Mouse (Mus musculus) natural killer cell, adult 2 months (primary cell): ENCODE data around the gene Tle6.

ENCODE experiments used
- DNase-seq, 2 experiments: peaks; one replicate each; pipeline ENCODE4 v3.0.0; 2022; ENCODE audit warnings: low spot score in 2 of 2

The Tle6 gene

DNA sequence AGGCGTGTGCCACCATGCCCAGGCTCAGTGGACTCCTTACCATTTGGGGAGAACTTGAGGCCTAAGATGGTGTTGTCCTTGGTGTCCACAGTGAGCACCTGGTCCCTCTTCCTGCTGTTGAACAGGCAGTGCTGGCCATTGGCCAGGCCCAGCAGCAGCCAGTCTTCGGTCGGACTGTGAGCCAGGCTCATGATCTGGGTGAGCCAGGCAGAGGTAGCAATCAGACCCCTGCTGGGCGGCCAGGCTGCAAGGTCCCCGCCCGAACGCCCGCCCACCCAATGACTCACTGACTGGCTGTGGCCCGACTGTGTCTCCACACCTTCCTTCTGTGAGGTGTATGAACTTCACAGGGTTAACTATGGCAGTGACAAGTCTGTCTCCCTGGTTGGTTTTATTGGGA lies 9.0 kb downstream of the Tle6 start:
- no peak for DNase-seq

- DNase-seq: no peak
Observed at GRCm38 (mm10) chr10:81588739-81589138, 12.1 kb downstream of the Tle6 start.

DNA sequence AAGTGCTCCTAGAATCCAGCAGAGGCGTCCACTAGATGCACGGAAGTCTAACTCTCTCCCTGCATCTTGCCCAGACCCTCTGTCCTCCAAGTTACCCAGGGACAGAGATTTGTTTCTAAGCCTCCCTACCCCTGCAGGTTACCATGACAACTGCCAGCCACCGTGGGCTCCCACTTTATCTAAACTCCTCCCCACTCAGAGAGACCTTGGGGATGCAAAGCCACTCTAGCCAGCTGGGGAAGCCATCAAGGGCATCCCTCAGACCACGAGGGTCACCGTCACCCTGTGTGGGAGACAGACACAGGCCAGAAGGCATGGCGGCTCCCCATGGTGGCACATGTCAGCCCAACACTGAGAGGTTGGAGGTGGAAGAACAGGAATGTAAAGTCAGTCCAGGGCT lies 17.5 kb downstream of the Tle6 start:
- DNase-seq: no peak

- DNase-seq: peak; percentile 56 to 57
Observed at GRCm38 (mm10) chr10:81580441-81581070, 20.3 kb downstream of the Tle6 start.

- peak in 1 of 2 experiments; percentile 25 for DNase-seq
Observed at GRCm38 (mm10) chr10:81579967-81580366, 20.9 kb downstream of the Tle6 start.

DNA sequence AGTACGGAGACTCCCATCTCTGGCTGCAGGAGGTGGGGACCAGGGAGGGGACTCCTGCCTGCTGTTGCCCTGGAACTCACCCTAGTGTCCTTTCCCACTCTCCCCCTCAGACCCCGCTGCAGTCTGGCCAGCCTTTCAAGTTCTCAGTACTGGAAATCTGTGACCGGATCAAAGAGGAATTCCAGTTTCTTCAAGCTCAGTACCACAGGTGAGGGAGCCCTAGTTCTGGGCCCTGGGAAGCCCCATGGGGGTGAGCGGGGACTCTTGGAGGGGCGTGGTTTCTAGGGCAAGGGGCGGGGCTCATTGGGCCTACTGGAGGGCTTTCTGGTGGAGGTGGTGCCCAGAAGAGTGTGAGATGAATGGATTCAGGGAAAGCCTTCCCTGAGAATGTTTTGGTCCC lies 25.2 kb downstream of the Tle6 start:
- DNase-seq: no peak

DNA sequence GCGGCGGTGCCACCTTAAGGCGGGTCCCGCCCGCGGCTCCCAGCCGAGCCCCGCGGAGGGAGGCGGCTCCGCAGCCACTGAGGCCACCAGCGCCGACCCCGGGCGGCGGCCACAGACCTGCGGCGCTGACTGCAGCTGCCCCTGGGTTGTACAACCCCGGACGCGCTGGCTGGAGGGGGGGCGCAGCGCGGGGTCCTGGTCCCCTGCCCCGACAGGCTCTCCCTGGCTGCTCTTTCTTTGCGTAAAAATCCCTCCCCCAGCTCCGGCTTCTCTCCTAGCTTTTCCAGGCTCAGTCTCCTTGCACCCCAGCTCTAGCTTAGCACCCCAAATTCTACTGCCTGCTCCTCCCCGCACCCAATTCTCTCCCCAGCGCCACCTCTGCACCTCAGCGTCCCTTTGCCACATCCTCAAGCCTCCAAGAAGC lies 25.7 kb downstream of the Tle6 start:
- DNase-seq: no peak

DNA sequence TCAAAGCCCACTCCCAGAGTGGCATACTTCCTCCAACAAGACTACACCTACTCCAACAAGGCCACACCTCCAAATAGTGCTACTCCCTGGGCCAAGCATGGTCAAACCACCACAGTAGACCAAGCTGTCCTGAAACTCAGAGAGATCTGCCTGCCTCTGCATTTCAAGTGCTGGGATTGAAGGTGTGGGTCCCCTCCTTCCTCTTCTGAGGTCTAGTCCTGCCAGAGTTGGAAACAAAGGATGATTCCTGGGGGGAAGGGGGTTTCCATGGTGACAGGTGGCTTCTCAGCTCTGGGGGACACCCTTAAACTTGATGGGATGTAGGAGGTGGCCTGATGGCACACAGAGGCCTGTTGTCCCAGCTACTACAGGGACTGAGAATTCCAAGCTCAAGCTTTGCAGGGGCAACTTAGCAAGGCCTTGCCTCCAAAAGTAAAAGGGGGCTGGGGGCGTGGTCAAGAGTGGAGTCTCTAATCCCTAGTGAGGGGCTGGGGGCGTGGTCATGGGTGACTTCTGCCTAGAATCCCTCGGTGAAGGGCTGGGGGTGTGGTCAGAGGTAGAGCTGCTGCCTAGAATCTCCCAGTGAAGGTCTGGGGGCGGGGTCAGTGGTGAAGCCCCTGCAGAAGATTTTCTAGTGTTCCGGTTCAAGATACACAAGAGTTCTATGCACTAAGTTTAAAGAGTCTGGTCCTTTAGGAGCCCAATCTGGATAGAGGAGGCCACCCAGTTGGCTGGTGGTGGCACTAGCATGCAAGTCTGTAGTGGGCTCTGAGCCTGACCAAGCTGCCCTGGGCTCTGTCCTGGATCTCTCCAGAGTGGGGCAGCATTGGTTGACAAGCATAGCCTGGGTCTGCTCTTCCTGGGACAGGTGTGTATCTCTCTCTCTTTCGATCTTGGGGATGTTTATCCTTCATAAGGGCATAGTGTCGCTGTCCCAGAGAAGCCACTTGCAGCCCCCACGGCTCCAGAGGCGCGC lies 26.5 kb downstream of the Tle6 start, which contains the start of gene Tle2:
TSS of gene Tle2 (plus strand) at position 481 of the 976 bp plus-strand sequence.
- no peak for DNase-seq

DNA sequence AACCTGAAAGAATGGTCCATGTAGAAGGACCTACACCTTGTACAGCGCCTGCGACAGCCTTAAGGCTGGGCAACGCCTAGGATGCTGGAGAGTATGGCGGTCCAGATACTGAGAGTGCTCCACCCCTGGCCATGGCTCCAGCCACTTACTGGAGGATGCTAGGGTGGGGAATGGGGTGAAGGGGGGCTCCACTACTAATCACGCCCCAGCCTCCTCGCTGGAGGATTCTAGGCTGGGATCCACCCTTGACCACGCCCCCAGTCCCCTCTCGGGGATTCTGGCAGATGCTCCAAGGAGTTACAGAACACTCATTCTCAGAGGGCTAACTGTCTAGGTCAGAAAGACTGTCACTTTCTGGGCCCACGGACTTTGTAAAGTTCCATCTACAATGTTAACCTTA lies 27.9 kb downstream of the Tle6 start:
- DNase-seq: no peak

- no peak for DNase-seq
Observed at GRCm38 (mm10) chr10:81572133-81572671, 28.7 kb downstream of the Tle6 start.

- DNase-seq: peak; percentile 64 to 91
Observed at GRCm38 (mm10) chr10:81571501-81571876, 29.4 kb downstream of the Tle6 start.

GRCm38 (mm10) chr10:81570831-81571500 lies 29.9 kb downstream of the Tle6 start:
- peak; percentile 26 to 69 for DNase-seq

DNA sequence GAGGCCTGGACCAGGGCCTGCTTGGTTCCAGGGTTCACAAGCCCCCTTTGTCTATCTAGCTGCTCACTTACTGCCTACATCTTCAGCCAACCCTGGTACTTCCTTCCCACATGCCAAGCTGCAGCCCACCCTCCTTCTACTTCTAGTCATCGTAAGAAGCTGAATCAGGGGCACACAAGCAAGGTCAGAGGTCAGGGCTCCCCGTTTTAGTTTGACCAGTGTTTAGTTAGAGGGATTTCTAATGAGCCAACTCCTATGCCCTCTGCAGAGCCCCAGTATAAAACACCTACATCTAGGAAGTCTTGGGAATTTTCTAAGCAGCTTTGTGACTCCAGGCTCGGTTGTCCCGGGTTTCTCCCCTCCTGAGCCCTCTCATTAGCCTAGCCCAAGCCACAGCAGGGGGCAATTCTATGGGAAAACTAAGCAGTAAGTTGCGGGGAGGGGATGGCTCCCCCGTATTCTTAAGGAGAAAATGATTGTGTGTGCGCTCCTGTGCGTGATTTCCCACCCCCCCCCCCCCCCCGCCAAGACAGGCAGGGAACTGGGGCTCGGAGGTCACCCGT lies 30.6 kb downstream of the Tle6 start:
- no peak for DNase-seq

GRCm38 (mm10) chr10:81569507-81570237 lies 31.2 kb downstream of the Tle6 start:
- DNase-seq: no peak

DNA sequence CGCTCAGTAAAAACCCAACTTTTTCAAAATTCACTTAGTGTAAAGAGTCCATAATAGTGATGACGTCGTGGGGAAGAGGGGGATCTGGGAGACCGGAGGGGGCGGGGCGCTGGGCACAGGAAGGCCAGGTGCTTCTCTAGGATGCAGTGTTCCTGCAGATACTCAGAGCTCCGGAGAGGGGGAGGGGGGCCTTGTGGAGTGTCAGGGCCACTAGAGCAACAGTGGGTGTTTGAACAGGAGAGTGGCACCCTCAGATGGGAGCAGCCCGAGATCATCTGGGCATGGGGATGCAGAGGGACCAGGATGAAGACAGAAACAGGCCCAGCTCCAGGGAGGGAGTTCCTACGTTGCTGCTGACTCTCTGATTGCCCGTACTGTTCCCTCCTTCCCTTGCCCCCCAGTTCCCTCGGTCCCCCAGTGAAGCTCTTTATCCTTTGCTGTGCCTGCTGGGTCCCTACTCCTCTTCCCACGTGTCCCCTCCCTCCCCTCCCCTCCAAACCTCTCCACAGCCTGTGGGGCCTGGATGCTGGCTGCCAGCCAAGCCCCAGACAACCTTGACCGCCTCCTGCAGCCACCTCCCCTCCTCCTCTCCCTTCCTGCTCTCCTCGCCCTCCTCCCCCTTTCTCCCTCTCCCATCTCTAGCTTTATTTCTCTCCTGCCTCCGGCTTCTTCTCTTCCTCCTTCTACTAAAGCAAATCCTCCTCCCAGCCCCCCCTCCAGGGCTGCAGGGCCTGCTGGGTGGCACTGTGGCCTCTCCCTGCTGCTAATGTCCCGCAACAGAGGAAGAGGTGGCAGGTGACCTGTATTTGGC lies 32.3 kb downstream of the Tle6 start:
- no peak for DNase-seq

DNA sequence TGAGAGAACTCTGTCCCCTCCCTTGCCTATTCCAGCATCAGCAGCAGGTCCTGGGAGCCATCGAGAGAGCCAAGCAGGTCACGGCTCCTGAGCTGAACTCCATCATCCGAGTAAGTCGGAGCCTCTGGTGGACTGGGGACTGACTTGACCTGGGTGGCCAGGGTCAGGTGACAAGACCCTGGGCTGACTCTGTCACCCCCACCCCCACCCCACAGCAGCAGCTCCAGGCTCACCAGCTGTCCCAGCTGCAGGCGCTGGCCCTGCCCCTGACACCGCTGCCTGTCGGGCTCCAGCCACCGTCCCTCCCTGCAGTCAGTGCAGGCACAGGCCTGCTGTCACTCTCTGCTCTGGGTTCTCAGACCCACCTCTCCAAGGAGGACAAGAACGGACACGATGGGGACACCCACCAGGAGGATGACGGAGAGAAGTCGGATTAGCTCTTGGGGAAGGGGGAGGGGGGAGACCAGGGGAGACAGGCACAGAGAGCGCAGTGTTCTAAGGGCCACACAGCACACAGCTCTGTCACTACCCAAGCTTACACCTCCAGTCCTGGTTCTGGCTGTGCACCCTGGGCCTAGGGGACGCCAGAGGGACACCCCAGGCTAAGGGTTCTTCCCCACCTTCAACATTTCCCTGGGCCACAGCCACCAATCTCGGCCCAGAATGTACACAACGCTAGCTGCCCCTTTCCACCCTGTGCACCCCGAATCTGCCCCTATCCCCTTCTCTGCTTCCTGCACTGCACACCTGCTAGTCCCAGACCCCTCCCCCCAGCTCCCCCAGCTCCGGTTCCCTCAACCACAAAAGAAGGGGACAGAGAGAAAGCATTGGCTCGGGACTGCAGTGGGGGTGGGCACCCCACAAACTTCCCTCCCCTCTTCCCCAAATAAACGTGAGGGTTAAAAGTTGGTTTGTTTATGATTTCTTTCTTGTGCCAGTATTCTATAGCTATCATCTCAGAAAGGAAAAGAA lies 35.3 kb downstream of the Tle6 start:
- no peak for DNase-seq

- peak in 1 of 2 experiments; percentile 60 for DNase-seq
Observed at GRCm38 (mm10) chr10:81564734-81565133, 36.1 kb downstream of the Tle6 start.

GRCm38 (mm10) chr10:81564216-81564615 lies 36.7 kb downstream of the Tle6 start:
- DNase-seq: peak; percentile 70 to 79

DNA sequence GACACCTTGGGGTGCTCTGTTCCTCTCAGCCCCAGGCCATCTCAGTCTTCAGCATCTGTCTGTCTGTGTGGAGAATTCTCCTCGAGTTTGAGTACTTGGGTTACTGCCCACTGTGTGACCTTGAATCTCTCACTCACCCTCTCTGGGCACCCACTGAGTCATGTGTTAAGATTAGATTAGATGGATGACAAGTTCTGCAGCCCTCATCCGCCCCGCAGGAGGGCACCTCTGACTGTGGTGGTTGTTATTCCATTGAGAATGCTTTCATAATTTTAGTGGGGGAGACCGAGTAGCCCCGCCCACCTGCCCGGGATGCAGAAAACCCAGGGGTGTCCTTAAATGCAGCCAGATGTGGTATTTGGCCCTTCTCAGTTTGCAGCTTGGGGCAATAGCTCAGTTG lies 37.4 kb downstream of the Tle6 start:
- DNase-seq: no peak
